Mouse (Mus musculus) C2C12 (cell line): ENCODE measurements around the gene 2610001J05Rik. TPM values are rescaled to one million over a fixed set of nuclear protein-coding genes. Genes with fewer than 3 reads are reported as not detected.
A peak's percentile ranks its signal among the peaks of the same experiment; 100 is the strongest.
"Not testable (repeated sequence)": the region's sequence is repeated elsewhere in the genome, so short reads cannot be mapped to it uniquely, and the experiment has no call there.

Experiments used
- H3K27me3 ChIP-seq: one replicate; pipeline ENCODE4 v1.6.1; 2011; ENCODE audit not compliant: control insufficient read depth, insufficient read depth, insufficient read length
- H3K36me3 ChIP-seq: one replicate; pipeline ENCODE4 v1.6.1; 2011; ENCODE audit not compliant: control insufficient read depth, insufficient read depth
- H3K4me3 ChIP-seq: one replicate; pipeline ENCODE4 v1.5.1; 2011; ENCODE audit warnings: mild to moderate bottlenecking, control low read depth; ENCODE audit not compliant: poor library complexity, insufficient read depth, severe bottlenecking
- H3K79me2 ChIP-seq: one replicate; pipeline ENCODE4 v1.6.1; 2011; ENCODE audit not compliant: control insufficient read depth, insufficient read depth
- H3K79me3 ChIP-seq: one replicate; pipeline ENCODE4 v1.6.1; 2011; ENCODE audit warnings: low read depth, control low read depth
- H3ac ChIP-seq: one replicate; pipeline ENCODE3; 2011; ENCODE audit warnings: low read depth; ENCODE audit not compliant: control insufficient read depth, insufficient read length
- CEBPB ChIP-seq: IDR thresholded peaks from one replicate; pipeline ENCODE4 v1.6.1; 2011; ENCODE audit warnings: low read depth, mild to moderate bottlenecking, control low read depth, moderate library complexity
- CTCF ChIP-seq: IDR thresholded peaks from one replicate; pipeline ENCODE4 v1.5.1; 2011; ENCODE audit not compliant: control insufficient read depth, insufficient read depth, insufficient read length
- FOSL1 ChIP-seq: IDR thresholded peaks from one replicate; pipeline ENCODE4 v1.8.0; 2011; ENCODE audit warnings: mild to moderate bottlenecking, low read length; ENCODE audit not compliant: poor library complexity, insufficient read depth, severe bottlenecking
- MAX ChIP-seq: IDR thresholded peaks from one replicate; pipeline ENCODE4 v1.6.1; 2011; ENCODE audit warnings: mild to moderate bottlenecking, control low read depth
- MYOD1 ChIP-seq: IDR thresholded peaks from one replicate; pipeline ENCODE4 v1.6.1; 2011; ENCODE audit warnings: low read depth; ENCODE audit not compliant: control insufficient read depth, insufficient read length
- MYOG ChIP-seq: IDR thresholded peaks from one replicate; pipeline ENCODE4 v1.6.1; 2011; ENCODE audit not compliant: control insufficient read depth, insufficient read length; ENCODE audit errors: extremely low read depth
- USF1 ChIP-seq: IDR thresholded peaks from one replicate; pipeline ENCODE4 v1.6.1; 2011; ENCODE audit warnings: low read depth, mild to moderate bottlenecking, control low read depth, moderate library complexity
- polyA plus RNA-seq: library from polyadenylated mRNA; unstranded; fragments of >200 nt; fragmentation: generic; extraction: Trizol; gene quantifications from one replicate; pipeline ENCODE4 v1.2.1, GENCODE M21; 2012; ENCODE audit warnings: missing spikeins

The 2610001J05Rik gene
- polyA plus RNA-seq, 1 experiment: 63.8 TPM

GRCm38 (mm10) chr6:13853244-13853643 is 18.1 kb downstream of the 2610001J05Rik start:
- H3K79me3 ChIP-seq: no peaks in the 10 kb centered on the region
- TF ChIP-seq USF1: no peak
- no peak for TF ChIP-seq FOSL1
- no peak for TF ChIP-seq CTCF
- no peak for TF ChIP-seq MYOG
- no peak for TF ChIP-seq MAX
- no peak for TF ChIP-seq CEBPB
- no peak for TF ChIP-seq MYOD1
- no peaks in the 10 kb centered on the region for H3K27me3 ChIP-seq
- no peak overlapping the region for H3ac ChIP-seq
- no peaks in the 10 kb centered on the region for H3K36me3 ChIP-seq
- no peak overlapping the region for H3K4me3 ChIP-seq
- H3K79me2 ChIP-seq: no peaks in the 10 kb centered on the region

- not testable (repeated sequence) for H3K79me3 ChIP-seq, H3K4me3 ChIP-seq, H3K79me2 ChIP-seq, H3K36me3 ChIP-seq, H3K27me3 ChIP-seq, H3ac ChIP-seq
Observed at GRCm38 (mm10) chr6:13846031-13846430, 25.3 kb downstream of the 2610001J05Rik start.

- Histone ChIP-seq H3ac (peak within 1 kb of the TSS; percentile 32), H3K27me3 (no peaks in the 10 kb centered on the region), H3K79me3 (no peaks in the 10 kb centered on the region), H3K79me2 (no peaks in the 10 kb centered on the region), H3K4me3 (peak within 1 kb of the TSS; percentile 35), H3K36me3 (no peaks in the 10 kb centered on the region)
- no peak for TF ChIP-seq MAX
- no peak for TF ChIP-seq USF1
- no peak for TF ChIP-seq CTCF
- no peak for TF ChIP-seq FOSL1
- TF ChIP-seq MYOG: no peak
- TF ChIP-seq MYOD1: no peak
- no peak for TF ChIP-seq CEBPB
Observed at GRCm38 (mm10) chr6:13839345-13840054, 31.8 kb downstream of the 2610001J05Rik start, which contains the start of gene Gpr85. Gene Gpr85, minus strand, starts transcription at chr6:13839942.

- H3K36me3 ChIP-seq: no peaks in the 10 kb centered on the region
- H3K27me3 ChIP-seq: no peaks in the 10 kb centered on the region
- H3K4me3 ChIP-seq: peak overlapping the region; percentile 35
- peak overlapping the region; percentile 32 for H3ac ChIP-seq
- H3K79me3 ChIP-seq: no peaks in the 10 kb centered on the region
- no peaks in the 10 kb centered on the region for H3K79me2 ChIP-seq
- no peak for TF ChIP-seq MYOG
- no peak for TF ChIP-seq CTCF
- TF ChIP-seq MYOD1: no peak
- no peak for TF ChIP-seq CEBPB
- TF ChIP-seq USF1: no peak
- TF ChIP-seq MAX: no peak
- no peak for TF ChIP-seq FOSL1
Observed at GRCm38 (mm10) chr6:13838677-13839344, 32.5 kb downstream of the 2610001J05Rik start.

GRCm38 (mm10) chr6:13837916-13838676 is 33.2 kb downstream of the 2610001J05Rik start:
- H3K79me2 ChIP-seq: no peaks in the 10 kb centered on the region
- H3K79me3 ChIP-seq: no peaks in the 10 kb centered on the region
- peak overlapping the region; percentile 32 for H3ac ChIP-seq
- no peaks in the 10 kb centered on the region for H3K27me3 ChIP-seq
- H3K4me3 ChIP-seq: peak overlapping the region; percentile 35
- no peaks in the 10 kb centered on the region for H3K36me3 ChIP-seq
- no peak for TF ChIP-seq MAX
- no peak for TF ChIP-seq FOSL1
- no peak for TF ChIP-seq MYOD1
- TF ChIP-seq USF1: no peak
- no peak for TF ChIP-seq CTCF
- TF ChIP-seq MYOG: no peak
- TF ChIP-seq CEBPB: no peak
